Mouse (Mus musculus) limb, embryonic 15.5 days (tissue): Measurements from ENCODE around the gene Pstpip1. TPM values are rescaled to one million over a fixed set of nuclear protein-coding genes. Genes with fewer than 3 reads are reported as not detected.

Experiments used
- ATAC-seq: fragments of 200-750 bp; cut with Nextera tagmentation; 2 replicates; pipeline ENCODE4 v1.8.0; 2017; ENCODE audit warnings: low read depth, moderate TSS enrichment; ENCODE audit not compliant: insufficient number of reproducible peaks, low FRiP score, low TSS enrichment
- H3K27ac ChIP-seq: fragments of 300-500 bp; sonication (generic); 2 replicates; pipeline ENCODE4 v1.5.1; 2015; ENCODE audit warnings: moderate library complexity, mild to moderate bottlenecking, inconsistent platforms
- H3K27me3 ChIP-seq: fragments of 300-500 bp; sonication (generic); 2 replicates; pipeline ENCODE4 v1.6.1; 2015; ENCODE audit warnings: inconsistent platforms
- H3K36me3 ChIP-seq: fragments of 300-500 bp; sonication (generic); 2 replicates; pipeline ENCODE4 v1.6.1; 2015; ENCODE audit warnings: inconsistent platforms
- H3K4me1 ChIP-seq: fragments of 300-500 bp; sonication (generic); 2 replicates; pipeline ENCODE4 v1.6.1; 2015; ENCODE audit warnings: inconsistent platforms
- H3K4me2 ChIP-seq: fragments of 300-500 bp; sonication (generic); 2 replicates; pipeline ENCODE4 v1.6.1; 2015; ENCODE audit warnings: mild to moderate bottlenecking, inconsistent platforms
- H3K4me3 ChIP-seq: fragments of 300-500 bp; sonication (generic); 2 replicates; pipeline ENCODE4 v1.5.1; 2015; ENCODE audit warnings: mild to moderate bottlenecking, inconsistent platforms
- H3K9ac ChIP-seq: fragments of 300-500 bp; sonication (generic); 2 replicates; pipeline ENCODE4 v1.6.1; 2015; ENCODE audit warnings: inconsistent platforms
- H3K9me3 ChIP-seq: fragments of 300-500 bp; sonication (generic); 2 replicates; pipeline ENCODE4 v1.6.1; 2016; ENCODE audit warnings: inconsistent platforms
- WGBS: fragments of 180-500 bp; shearing (Covaris S2); methylation state at CpG from one replicate; pipeline ENCODE4 v1.1.7; 2015; 5-methylcytosine and 5-hydroxymethylcytosine counted together
- polyA plus RNA-seq: library from polyadenylated mRNA; unstranded; fragments of >200 nt; fragmentation: Nextera tagmentation; extraction: Ambion mirVana; gene quantifications from 2 replicates; pipeline ENCODE4 v1.2.1, GENCODE M21; 2015

Gene Pstpip1
- polyA plus RNA-seq, 1 experiment from 2014 or later: 3.1 TPM

- 48% methylated on average over 2 of the region's 2 CpGs for whole genome bisulfite sequencing
- no peak overlapping the region for H3K4me2 ChIP-seq
- no peak overlapping the region for H3K4me3 ChIP-seq
- no peak overlapping the region for H3K27ac ChIP-seq
- no peaks in the 10 kb centered on the region for H3K36me3 ChIP-seq
- no peak overlapping the region for H3K9ac ChIP-seq
- ATAC-seq: no peak
- no peaks in the 10 kb centered on the region for H3K9me3 ChIP-seq
- H3K4me1 ChIP-seq: peaks cover 25% of the 10 kb centered on the region
- no peaks in the 10 kb centered on the region for H3K27me3 ChIP-seq
Observed at GRCm38 (mm10) chr9:56158077-56158476, 68.3 kb downstream of the Pstpip1 start.

DNA sequence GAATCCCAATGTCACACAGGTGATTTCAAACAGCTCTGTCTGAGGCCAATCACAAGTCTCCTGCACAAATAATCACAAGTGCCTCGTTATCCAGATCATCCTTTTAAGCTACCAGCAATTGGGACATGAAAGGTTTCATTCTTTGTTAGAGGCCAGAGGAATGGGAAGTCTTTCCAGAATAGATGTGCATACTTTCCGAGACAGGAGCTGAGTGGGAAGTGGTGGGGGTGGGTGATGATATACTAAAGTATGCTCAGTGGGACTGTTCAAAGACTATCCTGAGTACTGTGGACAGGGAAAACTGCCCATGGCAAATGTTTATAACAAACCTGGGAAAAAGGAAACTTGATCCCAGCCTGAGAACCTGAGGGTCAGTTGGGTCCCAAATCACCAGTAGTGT lies 69.7 kb downstream of the Pstpip1 start:
- WGBS: 7% methylated on average over 2 of the region's 2 CpGs
- Histone ChIP-seq H3K36me3 (no peaks in the 10 kb centered on the region), H3K9me3 (no peaks in the 10 kb centered on the region), H3K4me3 (peak overlapping the region; percentile 97), H3K27me3 (no peaks in the 10 kb centered on the region), H3K27ac (no peak overlapping the region), H3K4me2 (peak overlapping the region; percentile 48), H3K9ac (no peak overlapping the region), H3K4me1 (peaks cover 25% of the 10 kb centered on the region)
- ATAC-seq: no peak

DNA sequence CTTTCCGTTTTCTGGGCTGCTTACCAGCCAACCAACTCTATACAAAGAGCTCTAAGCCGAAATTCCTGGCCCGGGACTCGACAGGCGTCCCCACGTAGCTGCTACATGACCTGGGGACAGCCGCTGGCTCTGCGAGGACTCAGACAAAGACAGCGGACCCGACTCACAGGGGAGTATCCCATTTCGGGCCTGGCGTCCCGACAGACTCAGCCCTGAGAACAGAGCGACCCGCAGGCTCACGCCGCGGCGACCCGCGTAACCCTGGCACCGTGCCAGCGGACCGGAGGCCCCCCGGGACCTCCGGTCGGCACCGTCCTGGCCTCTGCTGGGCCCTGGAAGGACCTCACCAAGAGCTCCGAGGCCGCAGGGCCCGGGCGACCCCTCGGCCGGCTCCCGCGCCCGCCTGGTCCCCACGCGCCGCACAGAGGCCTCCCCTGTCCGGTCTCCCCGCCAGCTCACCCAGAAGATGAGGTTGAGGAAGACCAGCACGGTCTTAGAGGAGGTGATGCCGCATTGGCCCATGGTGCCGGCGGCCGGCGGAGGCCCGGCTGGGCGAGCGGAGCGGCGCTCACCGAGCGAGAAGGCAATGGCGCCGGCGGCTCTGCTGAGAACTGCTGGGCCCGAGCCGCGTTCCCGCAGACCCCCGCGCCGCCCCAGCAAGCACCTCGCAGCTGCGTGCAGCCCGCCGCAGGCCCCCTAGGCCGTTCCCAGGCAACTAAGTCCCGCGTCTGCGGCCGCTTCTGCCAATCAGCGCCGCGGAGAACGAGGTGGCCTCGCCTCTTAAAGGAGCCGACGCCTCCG lies 70.8 kb downstream of the Pstpip1 start:
- under 1% methylated on average over 75 of the region's 82 CpGs for WGBS

GRCm38 (mm10) chr9:56165377-56165776 lies 75.6 kb downstream of the Pstpip1 start, which contains the start of gene Tspan3:
Gene Tspan3, minus strand, starts transcription at chr9:56165477.
- H3K4me1 ChIP-seq: peaks cover 23% of the 10 kb centered on the region

More for the DNA sequence above, 70.8 kb downstream of the Pstpip1 start:
- no peaks in the 10 kb centered on the region for H3K9me3 ChIP-seq
- H3K4me1 ChIP-seq: peaks cover 28% of the 10 kb centered on the region
- peak overlapping the region; percentile 92 for H3K9ac ChIP-seq
- H3K4me2 ChIP-seq: peak overlapping the region; percentile 48
- H3K36me3 ChIP-seq: no peaks in the 10 kb centered on the region
- H3K4me3 ChIP-seq: peak overlapping the region; percentile 97
- H3K27me3 ChIP-seq: no peaks in the 10 kb centered on the region
- H3K27ac ChIP-seq: peak overlapping the region; percentile 95
- peak; percentile 94 for ATAC-seq

GRCm38 (mm10) chr9:56166161-56166560 lies 76.4 kb downstream of the Pstpip1 start:
- no peak overlapping the region for H3K4me2 ChIP-seq
- no peaks in the 10 kb centered on the region for H3K36me3 ChIP-seq
- H3K27me3 ChIP-seq: no peaks in the 10 kb centered on the region
- H3K4me3 ChIP-seq: no peak overlapping the region
- peaks cover 21% of the 10 kb centered on the region for H3K4me1 ChIP-seq
- H3K9me3 ChIP-seq: no peaks in the 10 kb centered on the region
- no peak for ATAC-seq
- no peak overlapping the region for H3K9ac ChIP-seq
- H3K27ac ChIP-seq: peak overlapping the region; percentile 40
- WGBS: 15% methylated on average over 5 of the region's 5 CpGs

More at GRCm38 (mm10) chr9:56165377-56165776, 75.6 kb downstream of the Pstpip1 start, which contains the start of gene Tspan3:
- H3K9me3 ChIP-seq: no peaks in the 10 kb centered on the region
- no peaks in the 10 kb centered on the region for H3K36me3 ChIP-seq
- no peak for ATAC-seq
- H3K4me3 ChIP-seq: no peak within 1 kb of the TSS
- no peak within 1 kb of the TSS for H3K4me2 ChIP-seq
- no peaks in the 10 kb centered on the region for H3K27me3 ChIP-seq
- 83% methylated on average over 6 of the region's 6 CpGs for WGBS
- H3K27ac ChIP-seq: peak within 1 kb of the TSS; percentile 40
- no peak within 1 kb of the TSS for H3K9ac ChIP-seq

GRCm38 (mm10) chr9:56167690-56168089 lies 77.9 kb downstream of the Pstpip1 start:
- no peak overlapping the region for H3K9ac ChIP-seq
- 50% methylated on average over 6 of the region's 6 CpGs for WGBS
- no peaks in the 10 kb centered on the region for H3K36me3 ChIP-seq
- no peak overlapping the region for H3K27ac ChIP-seq
- no peaks in the 10 kb centered on the region for H3K27me3 ChIP-seq
- no peaks in the 10 kb centered on the region for H3K9me3 ChIP-seq
- H3K4me1 ChIP-seq: peaks cover 12% of the 10 kb centered on the region
- H3K4me3 ChIP-seq: no peak overlapping the region
- ATAC-seq: no peak
- no peak overlapping the region for H3K4me2 ChIP-seq

GRCm38 (mm10) chr9:56175316-56175715 lies 85.6 kb downstream of the Pstpip1 start:
- no peaks in the 10 kb centered on the region for H3K4me1 ChIP-seq
- H3K27ac ChIP-seq: no peak overlapping the region
- no peak overlapping the region for H3K9ac ChIP-seq
- no peak for ATAC-seq
- H3K4me3 ChIP-seq: no peak overlapping the region
- 81% methylated on average over 3 of the region's 3 CpGs for WGBS
- H3K36me3 ChIP-seq: no peaks in the 10 kb centered on the region
- no peaks in the 10 kb centered on the region for H3K27me3 ChIP-seq
- H3K9me3 ChIP-seq: no peaks in the 10 kb centered on the region
- H3K4me2 ChIP-seq: no peak overlapping the region

- no peaks in the 10 kb centered on the region for H3K36me3 ChIP-seq
- H3K27me3 ChIP-seq: no peaks in the 10 kb centered on the region
- H3K9ac ChIP-seq: no peak overlapping the region
- no peak overlapping the region for H3K4me3 ChIP-seq
- no peak for ATAC-seq
- 63% methylated on average over 4 of the region's 4 CpGs for WGBS
- H3K4me1 ChIP-seq: peaks cover 3% of the 10 kb centered on the region; the same call in 1 of the 2 replicates
- no peak overlapping the region for H3K4me2 ChIP-seq
- no peaks in the 10 kb centered on the region for H3K9me3 ChIP-seq
- no peak overlapping the region for H3K27ac ChIP-seq
Observed at GRCm38 (mm10) chr9:56177354-56177753, 87.6 kb downstream of the Pstpip1 start.

Other genes starting within 250 kb of the Pstpip1 start
- gene Scaper, start 151.8 kb upstream of the Pstpip1 start, polyA plus RNA-seq: 12.8 and 13.4 TPM in 2 replicates
- not detected in 2 replicates for gene 4930563M21Rik, start 79.4 kb upstream of the Pstpip1 start, polyA plus RNA-seq
- 240 and 246 TPM in 2 replicates for gene Rcn2, start 48.1 kb upstream of the Pstpip1 start, polyA plus RNA-seq
- gene Tspan3, start 75.5 kb downstream of the Pstpip1 start, polyA plus RNA-seq: 463 and 504 TPM in 2 replicates